Mouse (Mus musculus): ENCODE data around the gene Dync1i1. TPM values are rescaled to one million over a fixed set of nuclear protein-coding genes. Genes with fewer than 3 reads are reported as not detected.

Gene Dync1i1
- polyA plus RNA-seq, 1 experiment from 2014 or later = 4.5 TPM

DNA sequence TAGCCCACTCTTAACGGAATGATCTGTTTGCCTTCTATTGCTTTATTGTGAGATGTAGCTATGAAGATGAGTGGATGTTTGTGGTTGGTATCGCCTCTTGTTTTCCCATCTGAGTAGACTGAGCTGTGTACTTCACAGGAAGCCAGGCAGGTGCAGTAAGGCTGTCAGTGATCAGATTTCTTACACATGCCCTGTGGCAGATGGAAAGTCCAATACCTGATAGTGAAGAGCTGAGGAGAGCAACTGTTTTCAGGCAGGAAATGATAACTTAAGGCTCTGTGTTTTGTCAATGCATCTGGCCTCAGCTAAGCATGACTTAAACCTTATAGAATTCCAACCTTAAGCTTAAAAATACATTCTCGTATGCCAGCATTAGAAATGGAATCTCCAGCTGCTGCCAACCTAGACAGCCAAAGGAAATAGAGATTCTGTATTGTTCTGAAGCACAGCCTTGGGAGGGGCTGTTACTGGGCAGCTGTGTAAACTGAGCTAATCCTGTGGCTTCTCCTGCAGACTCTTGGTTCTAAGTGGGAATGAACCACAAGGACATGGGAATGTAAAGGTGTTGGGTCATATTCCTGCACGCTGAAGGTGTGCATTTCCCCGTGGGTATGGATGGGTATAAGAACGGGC is 24.8 kb downstream of the Dync1i1 start:
- Histone ChIP-seq H3K9ac (replicated peaks; ENCODE audit: low read length) (no peak overlapping the region), H3K36me3 (replicated peaks; ENCODE audit: control insufficient read depth, insufficient read depth, low read depth, low read length) (no peaks in the 10 kb centered on the region), H3K4me2 (ENCODE audit: low read depth, low read length) (no peak overlapping the region), H3K27me3 (ENCODE audit: control insufficient read depth, insufficient read depth, low read length) (no peaks in the 10 kb centered on the region), H3K4me1 (ENCODE audit: control insufficient read depth, insufficient read depth, low read length) (no peaks in the 10 kb centered on the region), H3K27ac (replicated peaks; ENCODE audit: low read depth, low read length) (no peak overlapping the region), H3K4me3 (ENCODE audit: low read depth, low read length) (no peak overlapping the region), H3K9me3 (replicated peaks; ENCODE audit: control insufficient read depth, low read length) (no peaks in the 10 kb centered on the region)
- ATAC-seq (replicated peaks; ENCODE audit: insufficient number of reproducible peaks, low FRiP score, low TSS enrichment, low read depth) (no peak), DNase-seq (ENCODE audit: low spot score) (peak; percentile 13)
- 78% methylated on average over 6 of the region's 6 CpGs for WGBS

DNA sequence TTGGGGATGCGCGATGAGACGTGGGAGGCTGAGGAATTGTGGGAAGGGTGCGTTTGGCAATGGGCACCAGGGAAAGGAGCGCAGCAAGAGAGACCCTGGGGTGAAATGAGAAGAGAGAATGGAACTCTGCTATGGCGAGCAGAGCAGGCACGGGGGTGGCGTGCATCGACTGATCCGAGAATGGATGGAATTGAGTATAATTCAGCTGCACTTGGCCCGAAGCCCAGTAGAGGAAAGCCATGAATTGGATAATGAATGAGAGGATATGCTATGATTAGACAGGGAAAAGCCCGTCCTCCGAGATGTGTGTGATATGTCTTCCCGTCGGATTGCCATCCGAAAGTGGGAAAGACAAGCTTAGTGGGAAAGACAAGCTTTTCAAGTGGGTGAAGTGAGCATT is 26.7 kb downstream of the Dync1i1 start:
- WGBS = 89% methylated on average over 16 of the region's 16 CpGs
- no peak overlapping the region for H3K4me3 ChIP-seq (ENCODE audit: low read depth, low read length)
- H3K9me3 ChIP-seq (replicated peaks; ENCODE audit: control insufficient read depth, low read length) = no peaks in the 10 kb centered on the region
- no peaks in the 10 kb centered on the region for H3K27me3 ChIP-seq (ENCODE audit: control insufficient read depth, insufficient read depth, low read length)
- ATAC-seq (replicated peaks; ENCODE audit: insufficient number of reproducible peaks, low FRiP score, low TSS enrichment, low read depth) = no peak
- no peak overlapping the region for H3K9ac ChIP-seq (replicated peaks; ENCODE audit: low read length)
- H3K27ac ChIP-seq (replicated peaks; ENCODE audit: low read depth, low read length) = no peak overlapping the region
- no peak overlapping the region for H3K4me2 ChIP-seq (ENCODE audit: low read depth, low read length)
- H3K4me1 ChIP-seq (ENCODE audit: control insufficient read depth, insufficient read depth, low read length) = no peaks in the 10 kb centered on the region
- no peaks in the 10 kb centered on the region for H3K36me3 ChIP-seq (replicated peaks; ENCODE audit: control insufficient read depth, insufficient read depth, low read depth, low read length)
- DNase-seq (ENCODE audit: low spot score) = no peak

DNA sequence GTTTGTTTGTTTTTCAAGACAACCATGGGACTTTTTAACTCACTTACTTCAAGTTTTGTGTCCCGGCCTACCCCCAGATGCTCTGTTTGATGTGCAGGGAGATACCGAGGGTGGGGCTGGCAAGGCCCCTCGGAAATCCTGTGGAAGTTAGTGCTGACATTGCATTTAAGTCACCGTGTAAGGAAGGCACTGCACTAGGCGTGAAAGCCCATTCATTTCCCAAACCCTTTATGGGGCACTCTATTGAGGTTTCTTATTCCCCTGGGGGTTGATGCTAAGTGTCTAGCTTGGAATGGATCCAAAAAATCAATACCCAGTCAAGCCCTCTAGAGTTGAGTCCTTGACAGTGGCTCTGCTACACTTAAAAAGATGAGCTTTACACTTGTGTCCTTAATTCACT is 27.2 kb downstream of the Dync1i1 start:
- Histone ChIP-seq H3K4me2 (ENCODE audit: low read depth, low read length) (no peak overlapping the region), H3K4me1 (ENCODE audit: control insufficient read depth, insufficient read depth, low read length) (no peaks in the 10 kb centered on the region), H3K9ac (replicated peaks; ENCODE audit: low read length) (no peak overlapping the region), H3K9me3 (replicated peaks; ENCODE audit: control insufficient read depth, low read length) (no peaks in the 10 kb centered on the region), H3K27ac (replicated peaks; ENCODE audit: low read depth, low read length) (no peak overlapping the region), H3K36me3 (replicated peaks; ENCODE audit: control insufficient read depth, insufficient read depth, low read depth, low read length) (no peaks in the 10 kb centered on the region), H3K4me3 (ENCODE audit: low read depth, low read length) (no peak overlapping the region), H3K27me3 (ENCODE audit: control insufficient read depth, insufficient read depth, low read length) (no peaks in the 10 kb centered on the region)
- DNase-seq (ENCODE audit: low spot score) (no peak), ATAC-seq (replicated peaks; ENCODE audit: insufficient number of reproducible peaks, low FRiP score, low TSS enrichment, low read depth) (no peak)
- 80% methylated on average over 5 of the region's 5 CpGs for WGBS

DNA sequence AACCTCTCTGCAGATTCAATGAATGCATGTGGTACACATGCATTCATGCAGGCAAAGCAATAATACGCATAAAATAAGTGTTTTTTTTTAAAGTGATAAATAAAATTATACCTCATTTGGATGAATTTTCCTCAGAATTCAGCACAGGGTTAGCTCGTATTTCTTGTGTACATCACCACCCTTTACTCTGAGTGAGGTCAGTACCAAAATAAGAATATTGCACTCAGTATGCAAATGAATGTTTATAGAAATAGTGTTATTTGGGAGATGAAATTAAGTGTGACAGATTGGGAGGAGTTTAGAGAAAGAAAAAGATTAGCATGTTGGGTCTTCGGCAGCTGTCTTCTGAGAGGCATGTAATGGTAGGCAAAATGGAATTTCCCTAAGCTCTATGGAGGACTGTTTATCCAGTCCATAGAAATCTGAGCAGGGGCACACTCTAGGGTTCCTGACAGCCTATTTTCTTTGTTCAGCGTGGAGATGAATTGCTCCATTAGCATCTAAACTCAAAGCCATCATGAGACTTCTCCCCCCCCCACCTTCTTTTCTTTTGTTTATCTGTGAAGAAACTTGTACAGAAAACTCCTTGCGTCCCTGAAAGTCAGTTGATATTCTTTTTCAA is 31.2 kb downstream of the Dync1i1 start:
- 59% methylated on average over 5 of the region's 5 CpGs for WGBS
- Histone ChIP-seq H3K27me3 (ENCODE audit: control insufficient read depth, insufficient read depth, low read length) (no peaks in the 10 kb centered on the region), H3K27ac (replicated peaks; ENCODE audit: low read depth, low read length) (no peak overlapping the region), H3K4me2 (ENCODE audit: low read depth, low read length) (no peak overlapping the region), H3K36me3 (replicated peaks; ENCODE audit: control insufficient read depth, insufficient read depth, low read depth, low read length) (no peaks in the 10 kb centered on the region), H3K9me3 (replicated peaks; ENCODE audit: control insufficient read depth, low read length) (no peaks in the 10 kb centered on the region), H3K4me1 (ENCODE audit: control insufficient read depth, insufficient read depth, low read length) (no peaks in the 10 kb centered on the region), H3K9ac (replicated peaks; ENCODE audit: low read length) (no peak overlapping the region), H3K4me3 (ENCODE audit: low read depth, low read length) (no peak overlapping the region)
- DNase-seq (ENCODE audit: low spot score) (no peak), ATAC-seq (replicated peaks; ENCODE audit: insufficient number of reproducible peaks, low FRiP score, low TSS enrichment, low read depth) (no peak)

DNA sequence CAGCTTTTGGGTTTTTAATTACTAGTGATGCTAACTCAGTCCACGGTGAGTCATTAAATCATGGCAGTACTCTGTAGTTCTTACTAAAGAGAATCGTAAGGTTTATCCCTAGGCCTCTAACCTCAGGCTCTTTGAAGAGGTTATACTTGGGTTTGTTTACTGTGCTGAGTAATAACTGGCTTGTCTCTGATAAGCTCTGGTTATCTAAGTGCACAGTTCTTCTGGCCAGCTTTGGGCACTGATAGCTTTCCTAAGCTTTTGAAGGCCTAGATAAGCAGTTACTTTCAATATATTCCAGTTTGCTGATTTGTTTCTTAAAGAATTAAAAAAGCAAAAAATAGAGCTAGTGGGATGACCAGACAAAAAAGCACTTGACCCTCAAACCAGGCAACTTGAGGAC is 37.5 kb downstream of the Dync1i1 start:
- H3K4me2 ChIP-seq (ENCODE audit: low read depth, low read length) = no peak overlapping the region
- DNase-seq (ENCODE audit: low spot score) = no peak
- WGBS = 78% methylated on average over 2 of the region's 2 CpGs

GRCm38 (mm10) chr6:5768576-5768975 is 43.1 kb downstream of the Dync1i1 start:
- Histone ChIP-seq H3K36me3 (replicated peaks; ENCODE audit: control insufficient read depth, insufficient read depth, low read depth, low read length) (no peaks in the 10 kb centered on the region), H3K27ac (replicated peaks; ENCODE audit: low read depth, low read length) (no peak overlapping the region), H3K9me3 (replicated peaks; ENCODE audit: control insufficient read depth, low read length) (no peaks in the 10 kb centered on the region), H3K9ac (replicated peaks; ENCODE audit: low read length) (no peak overlapping the region), H3K4me3 (ENCODE audit: low read depth, low read length) (no peak overlapping the region), H3K4me2 (ENCODE audit: low read depth, low read length) (no peak overlapping the region), H3K27me3 (ENCODE audit: control insufficient read depth, insufficient read depth, low read length) (no peaks in the 10 kb centered on the region), H3K4me1 (ENCODE audit: control insufficient read depth, insufficient read depth, low read length) (no peaks in the 10 kb centered on the region)
- 74% methylated on average over 1 of the region's 1 CpGs for WGBS
- ATAC-seq (replicated peaks; ENCODE audit: insufficient number of reproducible peaks, low FRiP score, low TSS enrichment, low read depth) (no peak), DNase-seq (ENCODE audit: low spot score) (no peak)

More for the DNA sequence above, 37.5 kb downstream of the Dync1i1 start:
- no peaks in the 10 kb centered on the region for H3K36me3 ChIP-seq (replicated peaks; ENCODE audit: control insufficient read depth, insufficient read depth, low read depth, low read length)
- H3K9me3 ChIP-seq (replicated peaks; ENCODE audit: control insufficient read depth, low read length) = no peaks in the 10 kb centered on the region
- no peak overlapping the region for H3K27ac ChIP-seq (replicated peaks; ENCODE audit: low read depth, low read length)
- no peak for ATAC-seq (replicated peaks; ENCODE audit: insufficient number of reproducible peaks, low FRiP score, low TSS enrichment, low read depth)
- H3K27me3 ChIP-seq (ENCODE audit: control insufficient read depth, insufficient read depth, low read length) = no peaks in the 10 kb centered on the region
- H3K4me1 ChIP-seq (ENCODE audit: control insufficient read depth, insufficient read depth, low read length) = no peaks in the 10 kb centered on the region
- no peak overlapping the region for H3K9ac ChIP-seq (replicated peaks; ENCODE audit: low read length)
- H3K4me3 ChIP-seq (ENCODE audit: low read depth, low read length) = no peak overlapping the region

DNA sequence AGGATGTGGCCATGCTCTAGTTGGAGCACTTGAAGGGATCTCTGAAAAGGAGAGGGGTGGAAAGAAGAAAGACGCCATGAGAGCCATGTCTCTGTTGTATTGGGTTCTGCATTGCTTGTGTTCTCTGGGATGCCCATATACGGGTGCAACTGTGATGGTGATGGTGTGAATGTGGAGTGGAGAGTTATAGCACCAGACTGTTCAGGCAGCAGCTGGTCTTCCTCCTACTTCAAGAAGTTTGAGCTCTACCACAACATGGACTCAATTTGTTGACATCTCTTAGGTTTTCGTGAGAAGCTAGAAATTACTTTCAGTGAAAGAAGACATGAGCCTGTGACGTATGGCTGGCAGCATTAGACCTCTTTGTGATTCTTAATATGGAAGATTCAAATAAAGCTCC is 44.8 kb downstream of the Dync1i1 start:
- Histone ChIP-seq H3K27ac (replicated peaks; ENCODE audit: low read depth, low read length) (no peak overlapping the region), H3K4me3 (ENCODE audit: low read depth, low read length) (no peak overlapping the region), H3K36me3 (replicated peaks; ENCODE audit: control insufficient read depth, insufficient read depth, low read depth, low read length) (no peaks in the 10 kb centered on the region), H3K9me3 (replicated peaks; ENCODE audit: control insufficient read depth, low read length) (no peaks in the 10 kb centered on the region), H3K27me3 (ENCODE audit: control insufficient read depth, insufficient read depth, low read length) (no peaks in the 10 kb centered on the region), H3K4me1 (ENCODE audit: control insufficient read depth, insufficient read depth, low read length) (no peaks in the 10 kb centered on the region), H3K9ac (replicated peaks; ENCODE audit: low read length) (no peak overlapping the region), H3K4me2 (ENCODE audit: low read depth, low read length) (no peak overlapping the region)
- DNase-seq (ENCODE audit: low spot score) (no peak), ATAC-seq (replicated peaks; ENCODE audit: insufficient number of reproducible peaks, low FRiP score, low TSS enrichment, low read depth) (no peak)
- WGBS = 86% methylated on average over 4 of the region's 4 CpGs

GRCm38 (mm10) chr6:5775461-5775860 is 50.0 kb downstream of the Dync1i1 start:
- no peak for DNase-seq (ENCODE audit: low spot score)
- H3K4me2 ChIP-seq (ENCODE audit: low read depth, low read length) = no peak overlapping the region

More at GRCm38 (mm10) chr6:5775461-5775860, 50.0 kb downstream of the Dync1i1 start:
- WGBS = 70% methylated on average over 3 of the region's 3 CpGs
- no peak overlapping the region for H3K9ac ChIP-seq (replicated peaks; ENCODE audit: low read length)
- no peak overlapping the region for H3K4me3 ChIP-seq (ENCODE audit: low read depth, low read length)
- H3K27ac ChIP-seq (replicated peaks; ENCODE audit: low read depth, low read length) = no peak overlapping the region
- no peaks in the 10 kb centered on the region for H3K4me1 ChIP-seq (ENCODE audit: control insufficient read depth, insufficient read depth, low read length)
- H3K36me3 ChIP-seq (replicated peaks; ENCODE audit: control insufficient read depth, insufficient read depth, low read depth, low read length) = no peaks in the 10 kb centered on the region
- H3K27me3 ChIP-seq (ENCODE audit: control insufficient read depth, insufficient read depth, low read length) = no peaks in the 10 kb centered on the region
- no peaks in the 10 kb centered on the region for H3K9me3 ChIP-seq (replicated peaks; ENCODE audit: control insufficient read depth, low read length)
- no peak for ATAC-seq (replicated peaks; ENCODE audit: insufficient number of reproducible peaks, low FRiP score, low TSS enrichment, low read depth)
